Mouse (Mus musculus) CD4-positive, CD25-positive, alpha-beta regulatory T cell (primary cell): ENCODE measurements around the gene Flnb. TPM values are rescaled to one million over a fixed set of nuclear protein-coding genes. Genes with fewer than 3 reads are reported as not detected.

Source experiments
- polyA plus RNA-seq: library from polyadenylated mRNA; unstranded; fragments of 100-300 nt; shearing (Covaris generic); gene quantifications from one replicate; pipeline ENCODE4 v1.2.1, GENCODE M21; 2017

The Flnb gene
- polyA plus RNA-seq = 17.4 TPM

GRCm38 (mm10) chr14:7817770-7818462 lies at the start of gene Flnb:
Flnb (plus strand) TSS chr14:7817957.

GRCm38 (mm10) chr14:7791532-7792159 lies 26.1 kb upstream of the Flnb start, which contains the start of gene Gm26661:
Gm26661 (plus strand) TSS chr14:7791587.

GRCm38 (mm10) chr14:7957049-7957448 lies 139.3 kb downstream of the Flnb start, which contains the start of gene Gm45521:
Gm45521 (plus strand) TSS chr14:7957288.

DNA sequence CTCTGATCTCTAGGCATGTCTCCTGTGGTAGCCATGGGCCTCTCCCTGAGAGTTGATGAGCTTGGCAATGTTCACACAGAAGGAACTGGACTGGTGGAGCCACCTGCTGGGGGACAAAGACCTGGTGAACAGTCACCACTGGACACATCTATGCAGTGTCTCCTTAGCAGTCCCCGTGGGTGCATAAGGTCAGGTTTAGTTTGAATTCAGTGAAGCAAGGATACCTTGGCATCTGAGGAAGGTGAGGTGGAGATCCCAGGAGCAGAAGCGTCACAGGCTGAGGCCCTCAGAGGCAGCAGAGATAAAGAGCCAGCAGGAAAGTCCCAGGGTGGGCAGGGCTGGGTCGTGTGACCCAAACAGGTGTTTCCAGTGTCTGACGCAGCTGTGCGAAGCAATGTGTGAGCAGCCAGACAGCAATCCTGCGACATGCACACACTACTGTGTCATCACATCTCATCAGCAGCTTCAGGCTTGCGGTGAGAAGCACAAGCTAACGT lies 176.6 kb downstream of the Flnb start, which contains the start of gene Dnase1l3:
Gene Dnase1l3 (minus strand): TSS at position 303 of the 497 bp plus-strand sequence.

Other genes with a start within 250 kb of the Flnb start
- gene Gm3558, start 249.4 kb upstream of the Flnb start, polyA plus RNA-seq = 1.5 TPM
- not detected for gene Gm10338, start 222.4 kb upstream of the Flnb start, polyA plus RNA-seq
- gene Gm10128, start 174.0 kb upstream of the Flnb start, polyA plus RNA-seq = not detected
- not detected for gene Gm26661, start 26.4 kb upstream of the Flnb start, polyA plus RNA-seq
- not detected for gene Gm45521, start 139.3 kb downstream of the Flnb start, polyA plus RNA-seq
- 0.25 TPM for gene Dnase1l3, start 176.6 kb downstream of the Flnb start, polyA plus RNA-seq
- gene Abhd6, start 184.9 kb downstream of the Flnb start, polyA plus RNA-seq = 21.7 TPM